Mouse (Mus musculus) embryo, embryonic 10.5 days (tissue): Measurements from ENCODE around the gene Gm5615.

Experiments
- DNase-seq: peaks from one replicate; pipeline ENCODE4 v3.0.0-alpha.2; 2015; ENCODE audit warnings: low spot score

Gm5615 gene

GRCm38 (mm10) chr9:36541863-36542262 lies at the start of gene Gm5615:
Gm5615 (minus strand) TSS chr9:36541963.
- DNase-seq = no peak

GRCm38 (mm10) chr9:36582535-36582934 lies 40.8 kb upstream of the Gm5615 start, which contains the start of gene Gm17689:
Gm17689 (minus strand) TSS chr9:36582635.
- no peak for DNase-seq

GRCm38 (mm10) chr9:36504211-36504610 lies 37.6 kb downstream of the Gm5615 start:
- no peak for DNase-seq

- DNase-seq = no peak
Observed at GRCm38 (mm10) chr9:36495824-36496223, 45.9 kb downstream of the Gm5615 start.

GRCm38 (mm10) chr9:36494501-36495220 lies 47.1 kb downstream of the Gm5615 start:
- DNase-seq = no peak
